26 mouse cellular contexts compared by ENCODE assay signal in the genomic region with DNA sequence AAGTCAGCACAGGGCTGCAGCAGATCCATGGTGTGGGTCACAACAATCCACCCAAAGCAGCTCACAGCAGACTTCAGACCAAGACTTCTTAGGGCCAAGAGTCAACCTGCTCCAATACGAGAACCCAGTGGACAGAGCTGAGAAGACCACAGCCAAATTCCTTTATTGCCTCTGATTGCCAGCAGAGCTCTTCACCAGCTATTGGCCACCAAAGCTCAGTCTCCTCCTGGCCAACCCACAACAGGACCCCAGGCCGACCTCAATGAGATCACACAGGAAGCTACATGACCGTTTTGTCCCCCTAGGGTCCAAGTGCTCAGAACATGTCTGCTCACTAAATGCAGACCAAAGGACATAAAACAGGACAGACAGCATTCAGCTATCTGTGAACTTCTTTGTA. TPM values are rescaled to one million over a fixed set of nuclear protein-coding genes. Genes with fewer than 3 reads are reported as not detected.
"Had no signal": no experiment of that assay in that cellular context is flagged by ENCODE, and none has a peak within 500 bp of the region (broad histone marks: within the 10 kb centered on the region; RNA-seq: fewer than 3 reads in every experiment).

No protein-coding gene starts in this region.

- H3K4me3 ChIP-seq: midbrain, embryonic 10.5 days; midbrain, embryonic 12.5 days; myocyte; neural tube, embryonic 12.5 days had no signal

- H3K27me3 ChIP-seq: midbrain, embryonic 12.5 days; neural tube, embryonic 12.5 days had no signal

- DNase-seq: lung, adult 18-20 months; lung, postnatal 4 days; right cerebral cortex, adult 18-20 months; right cerebral cortex, postnatal 25 days; right cerebral cortex, postnatal 4 days; spleen, adult 18-20 months; thymus, adult 18-20 months; thymus, postnatal 25 days; thymus, postnatal 4 days had no signal

- H3K4me2 ChIP-seq: lung, embryonic 14.5 days; midbrain, embryonic 12.5 days; neural tube, embryonic 12.5 days had no signal

- H3K36me3 ChIP-seq: midbrain, embryonic 10.5 days; midbrain, embryonic 12.5 days; neural tube, embryonic 12.5 days had no signal

- H3K9me3 ChIP-seq: midbrain, embryonic 10.5 days; midbrain, embryonic 12.5 days; neural tube, embryonic 12.5 days had no signal

- H3K4me1 ChIP-seq: neural tube, embryonic 12.5 days had no signal

- H3K27ac ChIP-seq: midbrain, embryonic 10.5 days; midbrain, embryonic 12.5 days; neural tube, embryonic 12.5 days had no signal

- H3K9ac ChIP-seq: lung, embryonic 14.5 days; midbrain, embryonic 12.5 days; neural tube, embryonic 12.5 days had no signal

RNA-seq across cellular contexts. Expression of gene Allc, which starts 15.8 kb away (rescaled TPM):
- total RNA-seq: megakaryocyte, adult 5-6 weeks; megakaryocyte-erythroid progenitor cell, adult 5-6 weeks had no signal
- polyA plus RNA-seq: liver, embryonic 16.5 days; lung, embryonic 14.5 days; lung, embryonic 16.5 days; midbrain, embryonic 10.5 days; midbrain, embryonic 12.5 days; midbrain, embryonic 14.5 days; myocyte; neural tube, embryonic 12.5 days; neural tube, embryonic 14.5 days; small intestine, adult 2 months; stomach, embryonic 14.5 days; stomach, embryonic 16.5 days; thymus, postnatal 0 days; urinary bladder, adult 2 months had no signal

RNA-seq across cellular contexts. Expression of gene Dcdc2c, which starts 45.9 kb away (rescaled TPM):
- total RNA-seq: megakaryocyte, adult 5-6 weeks; megakaryocyte-erythroid progenitor cell, adult 5-6 weeks had no signal
- polyA plus RNA-seq: liver, embryonic 16.5 days; midbrain, embryonic 14.5 days; midbrain, embryonic 16.5 days; neural tube, embryonic 12.5 days; small intestine, adult 2 months; stomach, embryonic 14.5 days; stomach, embryonic 16.5 days; urinary bladder, adult 2 months had no signal
